Mouse (Mus musculus) erythroblast, embryonic 14.5 days (primary cell): Measurements from ENCODE around the gene Irf5. TPM values are rescaled to one million over a fixed set of nuclear protein-coding genes. Genes with fewer than 3 reads are reported as not detected.

Source experiments
- H3K27me3 ChIP-seq: 2 replicates; pipeline ENCODE4 v1.6.1; 2012; ENCODE audit warnings: inconsistent platforms; ENCODE audit not compliant: control insufficient read depth
- H3K36me3 ChIP-seq: 2 replicates; pipeline ENCODE4 v1.6.1; 2012; ENCODE audit warnings: mild to moderate bottlenecking, inconsistent platforms; ENCODE audit not compliant: control insufficient read depth
- H3K4me1 ChIP-seq: 2 replicates; pipeline ENCODE4 v1.6.1; 2012; ENCODE audit warnings: inconsistent platforms; ENCODE audit not compliant: control insufficient read depth
- H3K4me3 ChIP-seq: replicated peaks from 2 replicates; pipeline ENCODE3; 2012; ENCODE audit warnings: moderate library complexity, mild to moderate bottlenecking, inconsistent platforms
- H3K9me3 ChIP-seq: 2 replicates; pipeline ENCODE4 v1.6.1; 2012; ENCODE audit warnings: low read length, inconsistent platforms, mixed read lengths; ENCODE audit not compliant: control insufficient read depth
- GATA1 ChIP-seq: IDR thresholded peaks from 2 replicates; pipeline ENCODE4 v1.6.1; 2012; ENCODE audit warnings: low read length, inconsistent platforms, mixed read lengths
- TAL1 ChIP-seq: IDR thresholded peaks from 3 replicates; pipeline ENCODE4 v1.6.1; 2012; ENCODE audit warnings: low read length, inconsistent platforms, mixed read lengths
- polyA plus RNA-seq: library from polyadenylated mRNA; stranded (reverse); fragments of >175 nt; gene quantifications from 2 replicates; pipeline ENCODE4 v1.2.3, GENCODE M21; 2012

The Irf5 gene
- polyA plus RNA-seq, 1 experiment = 0.16 TPM

DNA sequence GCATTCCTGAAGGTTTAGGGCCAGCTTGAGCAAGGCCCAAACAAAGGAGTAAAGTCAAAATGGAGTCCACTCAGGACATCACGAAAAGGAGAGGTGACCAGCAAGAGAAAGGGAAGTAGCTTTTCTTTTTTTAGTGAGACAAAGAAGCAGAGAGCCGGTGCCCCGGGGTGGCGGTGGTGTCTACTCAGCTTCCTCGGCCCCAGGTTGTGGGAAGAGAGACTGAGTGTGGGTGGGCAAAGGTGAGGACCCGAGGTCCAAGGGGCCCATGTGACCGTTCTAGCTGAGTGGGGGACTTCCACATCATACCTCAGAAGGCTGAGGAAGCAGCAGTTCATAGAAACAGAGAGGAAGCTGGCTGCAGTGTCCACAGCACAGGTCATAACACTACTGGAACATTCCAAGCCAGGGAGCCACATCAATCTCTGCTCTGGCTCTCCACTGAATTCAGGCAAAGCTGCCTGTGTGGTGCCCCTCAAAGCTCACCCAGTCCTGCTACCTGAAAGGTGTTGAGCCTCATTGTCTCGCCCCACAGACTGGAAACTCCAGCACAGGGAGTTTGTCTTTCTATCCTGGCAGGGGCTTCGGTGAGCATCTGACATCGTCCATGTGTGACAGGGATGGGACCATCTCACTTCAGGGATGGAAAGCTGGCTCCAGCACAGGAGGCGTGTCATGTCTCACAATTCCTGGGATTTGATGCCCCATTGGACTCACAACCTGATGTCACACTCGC is 3.0 kb upstream of the Irf5 start:
- H3K4me3 ChIP-seq = no peak overlapping the region
- no peaks in the 10 kb centered on the region for H3K36me3 ChIP-seq
- no peaks in the 10 kb centered on the region; the same call in 1 of the 2 replicates for H3K4me1 ChIP-seq
- TF ChIP-seq GATA1 (no peak), TAL1 (no peak)
- peaks cover 4% of the 10 kb centered on the region; the same call in 1 of the 2 replicates for H3K9me3 ChIP-seq
- peaks cover 49% of the 10 kb centered on the region for H3K27me3 ChIP-seq

DNA sequence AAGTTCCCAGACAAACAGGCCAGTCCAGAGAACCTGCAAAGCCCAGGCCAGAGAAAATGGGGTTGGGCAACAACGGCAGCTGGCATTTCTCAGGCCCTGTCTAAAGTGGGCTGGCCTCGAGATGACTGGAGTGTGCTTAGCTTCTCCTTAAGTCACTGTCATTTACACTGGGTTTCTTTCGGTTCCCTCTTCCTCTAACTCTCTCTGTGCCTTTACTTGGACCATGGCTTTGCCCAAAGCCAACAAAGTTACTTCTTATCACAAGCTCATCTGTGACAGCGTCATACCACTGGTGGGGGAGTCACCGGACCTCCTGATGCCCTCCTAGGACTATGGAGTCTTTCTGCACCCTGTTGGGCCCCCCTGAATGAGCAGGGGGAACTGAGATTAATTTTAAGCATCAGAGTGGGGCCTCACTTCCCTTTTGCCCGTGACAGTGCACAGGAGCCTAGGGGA is 2.4 kb upstream of the Irf5 start:
- no peaks in the 10 kb centered on the region; the same call in 1 of the 2 replicates for H3K4me1 ChIP-seq
- TF ChIP-seq GATA1 = no peak
- TF ChIP-seq TAL1 = no peak
- peaks cover 55% of the 10 kb centered on the region for H3K27me3 ChIP-seq
- peaks cover 4% of the 10 kb centered on the region; the same call in 1 of the 2 replicates for H3K9me3 ChIP-seq
- H3K4me3 ChIP-seq = no peak overlapping the region
- H3K36me3 ChIP-seq = no peaks in the 10 kb centered on the region

DNA sequence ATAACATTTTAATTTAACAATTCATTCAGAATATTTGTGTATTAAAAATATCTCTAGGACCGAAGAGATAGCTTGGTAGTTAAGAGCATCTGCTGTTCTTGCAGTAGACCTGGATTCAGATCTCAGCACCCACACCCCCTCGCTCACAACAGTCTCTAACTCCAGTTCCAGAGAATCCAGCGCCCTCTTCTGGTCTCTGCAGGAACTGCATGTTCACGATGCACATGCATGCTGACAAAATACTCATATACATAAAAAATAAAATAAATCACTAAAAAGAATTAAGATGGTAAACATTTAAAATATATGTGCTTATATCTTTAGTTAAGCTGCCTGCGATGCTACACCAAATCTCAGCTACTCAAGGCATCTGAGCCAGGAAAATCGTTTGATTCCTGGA is 1.2 kb upstream of the Irf5 start:
- peaks cover 67% of the 10 kb centered on the region for H3K27me3 ChIP-seq
- H3K9me3 ChIP-seq = no peaks in the 10 kb centered on the region; the same call in 1 of the 2 replicates
- no peaks in the 10 kb centered on the region for H3K36me3 ChIP-seq
- TF ChIP-seq TAL1 (no peak), GATA1 (no peak)
- no peaks in the 10 kb centered on the region; the same call in 1 of the 2 replicates for H3K4me1 ChIP-seq
- H3K4me3 ChIP-seq = no peak overlapping the region

DNA sequence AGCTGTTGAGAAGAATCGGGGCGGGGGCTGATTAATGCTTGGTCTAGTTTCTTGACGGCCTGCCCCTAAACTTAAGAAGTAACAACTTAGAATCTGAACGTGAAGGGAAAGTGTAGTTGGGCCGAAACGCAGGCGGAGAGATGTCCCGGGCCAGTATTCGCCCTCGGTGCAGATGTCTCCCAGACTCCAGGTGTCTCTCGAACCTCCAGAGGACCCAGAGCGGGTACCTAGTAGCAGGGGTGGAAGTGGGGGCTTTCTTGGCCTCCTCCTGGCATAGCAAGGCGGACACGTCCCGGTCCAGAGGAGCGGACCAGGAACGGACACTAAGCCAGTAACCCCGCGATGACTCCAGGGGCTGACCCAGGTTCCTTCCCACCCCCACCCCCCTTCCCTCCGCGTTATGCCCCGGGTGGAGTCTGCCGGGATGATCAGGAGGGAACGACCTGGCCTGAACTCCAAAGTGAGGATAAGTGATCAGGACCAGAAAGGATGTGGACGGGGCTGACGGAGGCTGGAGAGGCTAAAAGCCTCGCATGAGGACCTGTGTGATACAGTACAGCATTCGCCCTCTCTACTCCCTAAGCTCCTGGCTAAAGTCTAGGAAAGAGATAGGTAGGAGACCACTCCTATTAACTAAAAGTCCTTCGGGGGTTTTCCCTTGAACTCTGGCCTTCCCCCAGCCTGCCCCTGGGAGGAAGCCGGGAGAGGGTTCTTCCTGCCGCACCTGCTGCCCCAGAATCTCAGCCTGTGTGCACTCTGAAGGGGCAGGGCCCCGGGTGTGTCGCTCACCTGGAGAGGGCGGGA is 1.1 kb downstream of the Irf5 start:
- H3K9me3 ChIP-seq = no peaks in the 10 kb centered on the region; the same call in 1 of the 2 replicates
- H3K4me1 ChIP-seq = no peaks in the 10 kb centered on the region; the same call in 1 of the 2 replicates
- TF ChIP-seq TAL1 (no peak), GATA1 (no peak)
- H3K36me3 ChIP-seq = no peaks in the 10 kb centered on the region
- no peak overlapping the region for H3K4me3 ChIP-seq
- peaks cover 78% of the 10 kb centered on the region for H3K27me3 ChIP-seq

DNA sequence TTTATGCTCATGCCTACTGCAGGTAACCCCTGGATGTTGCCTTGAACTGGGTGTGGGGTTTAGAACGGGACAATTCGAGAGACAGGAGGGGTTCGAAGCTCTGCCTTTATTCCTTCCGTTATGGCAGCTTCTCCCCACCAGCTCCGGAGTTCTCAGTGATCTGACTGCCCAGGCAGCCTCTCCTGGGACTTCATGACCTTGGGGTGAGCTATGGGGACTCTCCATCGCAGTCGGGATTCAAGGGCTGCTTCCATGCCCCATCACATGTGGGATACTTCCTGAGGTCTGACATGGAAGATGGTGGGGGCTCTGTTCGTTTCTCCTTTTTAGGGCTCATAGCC is 1.7 kb downstream of the Irf5 start:
- TF ChIP-seq TAL1 = no peak
- TF ChIP-seq GATA1 = no peak
- Histone ChIP-seq H3K4me3 (no peak overlapping the region), H3K4me1 (no peaks in the 10 kb centered on the region; the same call in 1 of the 2 replicates), H3K36me3 (no peaks in the 10 kb centered on the region), H3K27me3 (peaks cover 78% of the 10 kb centered on the region), H3K9me3 (no peaks in the 10 kb centered on the region; the same call in 1 of the 2 replicates)

DNA sequence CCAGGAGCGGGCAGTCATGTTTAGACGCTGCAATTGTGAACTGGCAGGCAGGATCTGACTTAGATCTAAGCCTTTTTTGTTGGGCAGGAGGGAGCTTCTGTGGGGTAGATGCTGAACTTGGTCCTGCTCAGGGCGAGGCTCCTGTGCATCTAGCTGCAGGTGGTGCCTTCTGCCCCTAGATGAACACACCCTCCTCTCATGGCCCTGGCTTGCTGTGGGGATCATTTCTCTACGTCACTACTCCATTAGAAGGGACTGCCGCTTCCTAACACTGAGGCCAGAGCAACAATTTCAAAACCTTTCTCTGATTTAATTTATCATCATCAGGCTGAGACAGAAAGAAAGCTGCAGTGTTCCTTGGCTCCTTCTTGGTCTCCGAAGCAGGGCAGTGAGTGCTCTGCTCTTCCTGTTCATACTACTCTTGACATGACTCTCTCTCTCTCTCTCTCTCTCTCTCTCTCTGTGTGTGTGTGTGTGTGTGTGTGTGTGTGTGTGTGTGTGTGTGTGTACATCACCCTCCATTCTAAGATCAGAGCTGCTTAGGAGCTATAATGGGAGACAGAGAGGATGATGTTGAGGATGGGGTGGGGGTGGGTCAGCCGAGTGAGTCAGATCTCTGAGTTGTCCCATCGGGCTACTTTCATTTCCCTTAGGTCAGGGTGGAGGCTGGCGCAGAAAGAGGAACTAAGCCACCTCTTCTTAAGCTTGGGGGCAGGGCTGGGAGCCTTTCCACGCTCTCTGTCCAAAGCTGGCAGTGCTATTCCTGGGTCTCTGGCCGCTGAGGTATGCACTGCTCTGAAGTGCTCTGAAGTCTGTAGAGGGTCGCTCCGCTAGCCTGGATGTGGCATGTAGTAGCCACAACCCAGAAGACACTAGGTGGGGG is 2.4 kb downstream of the Irf5 start:
- Histone ChIP-seq H3K4me3 (no peak overlapping the region), H3K9me3 (no peaks in the 10 kb centered on the region; the same call in 1 of the 2 replicates), H3K27me3 (peaks cover 72% of the 10 kb centered on the region), H3K4me1 (no peaks in the 10 kb centered on the region; the same call in 1 of the 2 replicates), H3K36me3 (no peaks in the 10 kb centered on the region)
- TF ChIP-seq GATA1 (no peak), TAL1 (no peak)

DNA sequence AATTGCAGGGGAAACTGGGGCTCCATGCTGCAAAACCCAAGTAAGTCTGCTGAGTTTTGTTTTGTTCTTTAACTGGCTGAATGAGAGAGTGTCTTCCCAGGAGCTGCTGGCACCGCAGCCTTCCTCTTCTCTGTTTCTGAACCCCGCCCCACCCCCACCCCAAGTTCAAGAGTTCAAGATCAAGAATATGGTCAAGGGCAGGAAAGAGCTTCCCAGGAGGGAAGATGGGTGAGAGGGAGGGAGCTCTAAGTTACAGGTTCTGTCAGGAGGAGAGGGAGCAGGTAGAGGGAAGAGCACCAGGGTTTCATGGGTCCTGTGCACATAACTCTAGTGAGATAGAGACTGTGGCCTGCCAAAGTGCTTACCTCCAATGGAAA is 3.0 kb downstream of the Irf5 start:
- Histone ChIP-seq H3K4me3 (no peak overlapping the region), H3K9me3 (no peaks in the 10 kb centered on the region; the same call in 1 of the 2 replicates), H3K27me3 (peaks cover 67% of the 10 kb centered on the region), H3K36me3 (no peaks in the 10 kb centered on the region), H3K4me1 (no peaks in the 10 kb centered on the region; the same call in 1 of the 2 replicates)
- TF ChIP-seq GATA1 (no peak), TAL1 (no peak)

DNA sequence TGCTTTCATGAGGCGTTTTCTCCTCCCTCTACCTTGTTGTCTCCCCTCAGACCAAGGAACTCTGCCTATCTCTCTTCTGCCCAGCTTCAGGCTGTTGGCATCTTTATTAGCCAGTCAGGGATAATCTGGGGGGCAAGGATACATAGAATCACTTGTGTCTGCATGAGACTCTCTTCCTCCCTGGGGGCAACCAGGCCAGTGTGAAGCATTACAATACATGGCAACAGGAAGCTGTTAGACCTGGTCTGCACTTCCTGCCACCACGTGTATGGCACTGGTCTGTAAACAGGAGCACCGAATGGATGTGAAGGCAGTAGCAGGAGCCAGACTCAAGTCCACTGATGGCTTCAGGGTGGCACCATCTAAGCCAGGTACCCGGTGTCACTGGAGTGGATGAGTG is 3.6 kb downstream of the Irf5 start:
- no peaks in the 10 kb centered on the region for H3K36me3 ChIP-seq
- H3K4me3 ChIP-seq = no peak overlapping the region
- peaks cover 63% of the 10 kb centered on the region for H3K27me3 ChIP-seq
- no peak for TF ChIP-seq TAL1
- TF ChIP-seq GATA1 = no peak
- no peaks in the 10 kb centered on the region; the same call in 1 of the 2 replicates for H3K4me1 ChIP-seq
- H3K9me3 ChIP-seq = no peaks in the 10 kb centered on the region; the same call in 1 of the 2 replicates

DNA sequence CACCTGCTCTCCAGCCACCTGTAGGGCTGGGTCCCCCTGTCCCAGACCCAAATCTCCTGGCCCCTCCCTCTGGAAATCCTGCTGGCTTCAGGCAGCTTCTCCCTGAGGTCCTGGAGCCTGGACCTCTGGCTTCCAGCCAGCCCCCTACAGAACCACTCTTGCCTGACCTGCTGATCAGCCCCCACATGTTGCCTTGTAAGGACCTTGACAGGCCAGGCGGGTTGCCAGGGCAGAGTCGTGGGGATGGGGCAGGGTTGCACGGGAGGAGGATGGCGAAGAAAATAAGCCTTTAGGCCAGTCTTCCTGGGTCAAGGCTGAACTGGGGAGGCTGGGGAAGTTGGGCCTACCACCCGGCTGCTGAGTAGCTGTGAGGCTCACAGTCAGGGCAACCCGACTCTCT is 8.9 kb downstream of the Irf5 start:
- Histone ChIP-seq H3K4me3 (no peak overlapping the region), H3K4me1 (no peaks in the 10 kb centered on the region), H3K9me3 (no peaks in the 10 kb centered on the region), H3K36me3 (peaks cover 13% of the 10 kb centered on the region), H3K27me3 (peaks cover 10% of the 10 kb centered on the region)
- TF ChIP-seq TAL1 (no peak), GATA1 (no peak)
